Mouse (Mus musculus): ENCODE data around the gene Smarca2.

DNA sequence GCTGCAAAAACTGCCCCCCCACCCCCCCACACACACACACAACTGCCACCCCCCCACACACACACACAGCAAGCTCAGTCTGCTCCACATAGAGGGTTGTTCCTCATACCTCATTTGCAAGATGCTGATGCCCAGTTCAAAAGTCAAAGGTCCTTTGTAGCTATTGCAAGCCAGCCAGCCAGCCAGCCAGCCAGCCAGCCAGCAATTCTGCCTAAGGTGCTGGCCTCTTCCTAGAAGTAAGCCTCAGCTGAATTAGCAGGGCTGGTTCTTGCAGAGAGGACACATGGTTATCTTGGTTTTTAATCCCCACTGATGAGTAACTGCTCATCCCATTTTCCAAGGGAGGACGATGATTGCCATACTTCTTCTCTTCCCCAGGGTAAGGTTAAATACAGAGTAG, 24.8 kb upstream of the Smarca2 start:
- no peak for TF ChIP-seq CTCF (conservative IDR thresholded peaks at IDR 0.05; ENCODE audit: low read length)
- no peak for TF ChIP-seq POU5F1 (IDR thresholded peaks at IDR 0.05; ENCODE audit: borderline replicate concordance, low read length)

All from E14TG2a.4 (cell line).